29 mouse cellular contexts compared by ENCODE assay signal in genomic region chr13:41645483-41645859, GRCm38 (mm10). TPM values are rescaled to one million over a fixed set of nuclear protein-coding genes. Genes with fewer than 3 reads are reported as not detected.
DNase-seq lines count a peak whose midpoint lies in the region; ATAC-seq and TF ChIP-seq lines count a peak whose summit lies in the region.
"Had no signal": no experiment of that assay in that cellular context is flagged by ENCODE, and none has a peak within 500 bp of the region (broad histone marks: within the 10 kb centered on the region; RNA-seq: fewer than 3 reads in every experiment).

No protein-coding gene starts in this region.

- no peaks in the 10 kb centered on the region for H3K9me3 ChIP-seq in forebrain, embryonic 14.5 days (replicated peaks; ENCODE audit: control insufficient read depth, low read length)
- H3K9me3 ChIP-seq in forebrain, embryonic 13.5 days (replicated peaks), result no peaks in the 10 kb centered on the region
- H3K9me3 ChIP-seq in heart, embryonic 16.5 days (replicated peaks; ENCODE audit: control insufficient read depth, low read length), result no peaks in the 10 kb centered on the region
- no peaks in the 10 kb centered on the region for H3K9me3 ChIP-seq in lung, postnatal 0 days (ENCODE audit: low read length)
- H3K9me3 ChIP-seq in stomach, postnatal 0 days (ENCODE audit: control insufficient read depth, low read length), result no peaks in the 10 kb centered on the region
- H3K9me3 ChIP-seq: embryonic facial prominence, embryonic 13.5 days; forebrain, embryonic 12.5 days; intestine, embryonic 15.5 days; liver, embryonic 13.5 days; megakaryocyte, embryonic 14.5 days had no signal

- intact Hi-C loops in heart, postnatal 36 days (cut with DNase I), result loop anchor here (10.0 kb wide), 1 partner anchor 499 kb away; no protein-coding TSS in a partner anchor

- no peak overlapping the region for H3K27ac ChIP-seq in forebrain, embryonic 14.5 days (ENCODE audit: low read depth, low read length)
- no peak overlapping the region for H3K27ac ChIP-seq in forebrain, embryonic 13.5 days
- H3K27ac ChIP-seq in heart, embryonic 16.5 days (ENCODE audit: low read length), result peak overlapping the region; percentile 97; the same call in 1 of the 2 replicates
- H3K27ac ChIP-seq in lung, postnatal 0 days (ENCODE audit: low read length), result peak overlapping the region; percentile 54; the same call in 1 of the 2 replicates
- 0 out of 2 replicates have a peak overlapping the region, but pooled peaks have one; percentile 25 for H3K27ac ChIP-seq in stomach, postnatal 0 days (replicated peaks)
- H3K27ac ChIP-seq: embryonic facial prominence, embryonic 13.5 days; forebrain, embryonic 12.5 days; intestine, embryonic 15.5 days; left cerebral cortex, adult 2 months; liver, embryonic 13.5 days had no signal

- no peak overlapping the region for H3K4me3 ChIP-seq in forebrain, embryonic 14.5 days (ENCODE audit: low read depth, low read length)
- H3K4me3 ChIP-seq in forebrain, embryonic 13.5 days, result no peak overlapping the region
- H3K4me3 ChIP-seq in heart, embryonic 16.5 days (ENCODE audit: low read length), result no peak overlapping the region
- no peak overlapping the region for H3K4me3 ChIP-seq in lung, postnatal 0 days (ENCODE audit: low read depth, low read length)
- no peak overlapping the region for H3K4me3 ChIP-seq in stomach, postnatal 0 days (ENCODE audit: low read depth, low read length)
- H3K4me3 ChIP-seq: embryonic facial prominence, embryonic 13.5 days; erythroblast, embryonic 14.5 days; forebrain, embryonic 12.5 days; gastrocnemius, adult 2 months; intestine, embryonic 15.5 days; left cerebral cortex, adult 2 months; liver, embryonic 13.5 days; megakaryocyte, embryonic 14.5 days had no signal

- no peaks in the 10 kb centered on the region for H3K27me3 ChIP-seq in forebrain, embryonic 14.5 days (replicated peaks; ENCODE audit: control insufficient read depth, insufficient read depth, low read length)
- no peaks in the 10 kb centered on the region for H3K27me3 ChIP-seq in forebrain, embryonic 13.5 days
- no peaks in the 10 kb centered on the region for H3K27me3 ChIP-seq in heart, embryonic 16.5 days (ENCODE audit: control insufficient read depth, insufficient read depth, low read length)
- H3K27me3 ChIP-seq in lung, postnatal 0 days (replicated peaks; ENCODE audit: insufficient read depth, low read length), result no peaks in the 10 kb centered on the region
- H3K27me3 ChIP-seq in stomach, postnatal 0 days (ENCODE audit: control insufficient read depth, insufficient read depth, low read length), result no peaks in the 10 kb centered on the region
- H3K27me3 ChIP-seq: embryonic facial prominence, embryonic 13.5 days; forebrain, embryonic 12.5 days; intestine, embryonic 15.5 days; liver, embryonic 13.5 days had no signal

- TF ChIP-seq CTCF in lung, postnatal 0 days (IDR thresholded peaks at IDR 0.05), result no peak
- TF ChIP-seq CTCF in stomach, postnatal 0 days (IDR thresholded peaks at IDR 0.05; ENCODE audit: low read depth), result no peak

- DNase-seq in forebrain, embryonic 14.5 days (ENCODE audit: low spot score), result peak; percentile 16
- DNase-seq in heart, postnatal 36 days, result no peak
- DNase-seq in lung, postnatal 0 days (ENCODE audit: low spot score), result no peak
- DNase-seq in lung, adult 18-20 months, result no peak
- no peak for DNase-seq in stomach, postnatal 0 days (ENCODE audit: low spot score)
- DNase-seq: adrenal gland, adult 8-10 months; cerebellum, adult 18-20 months; cerebellum, postnatal 36 days; embryo, embryonic 11 days; gastrocnemius, adult 2 months; heart, postnatal 14 days; kidney, adult 8-10 months; kidney, postnatal 10 days; liver, embryonic 13.5 days; lung, postnatal 36 days; right cerebral cortex, postnatal 25 days; spleen, adult 18-20 months; thymus, adult 18-20 months; thymus, postnatal 36 days had no signal

- TF ChIP-seq EP300 in lung, postnatal 0 days (IDR thresholded peaks at IDR 0.05), result no peak
- no peak for TF ChIP-seq EP300 in stomach, postnatal 0 days (optimal IDR thresholded peaks at IDR 0.05)

- no peak overlapping the region for H3K9ac ChIP-seq in forebrain, embryonic 14.5 days (ENCODE audit: low read length)
- H3K9ac ChIP-seq in forebrain, embryonic 13.5 days, result no peak overlapping the region
- H3K9ac ChIP-seq in heart, embryonic 16.5 days (ENCODE audit: low read length), result no peak overlapping the region
- no peak overlapping the region for H3K9ac ChIP-seq in lung, postnatal 0 days (replicated peaks; ENCODE audit: low read depth)
- H3K9ac ChIP-seq in stomach, postnatal 0 days (ENCODE audit: low read length), result no peak overlapping the region
- H3K9ac ChIP-seq: embryonic facial prominence, embryonic 13.5 days; forebrain, embryonic 12.5 days; intestine, embryonic 15.5 days; liver, embryonic 13.5 days had no signal

- no peaks in the 10 kb centered on the region for H3K36me3 ChIP-seq in forebrain, embryonic 14.5 days (ENCODE audit: control insufficient read depth, insufficient read depth, low read length)
- no peaks in the 10 kb centered on the region for H3K36me3 ChIP-seq in forebrain, embryonic 13.5 days (ENCODE audit: poor library complexity, severe bottlenecking)
- no peaks in the 10 kb centered on the region for H3K36me3 ChIP-seq in heart, embryonic 16.5 days (ENCODE audit: control insufficient read depth, insufficient read depth)
- H3K36me3 ChIP-seq in lung, postnatal 0 days (ENCODE audit: insufficient read depth, low read length), result no peaks in the 10 kb centered on the region
- H3K36me3 ChIP-seq in stomach, postnatal 0 days (ENCODE audit: control insufficient read depth, insufficient read depth, low read length), result no peaks in the 10 kb centered on the region
- H3K36me3 ChIP-seq: embryonic facial prominence, embryonic 13.5 days; forebrain, embryonic 12.5 days; intestine, embryonic 15.5 days; liver, embryonic 13.5 days had no signal

- no peak overlapping the region for H3K4me2 ChIP-seq in forebrain, embryonic 14.5 days (ENCODE audit: low read length)
- no peak overlapping the region for H3K4me2 ChIP-seq in forebrain, embryonic 13.5 days
- no peak overlapping the region for H3K4me2 ChIP-seq in heart, embryonic 16.5 days (ENCODE audit: low read depth, low read length)
- H3K4me2 ChIP-seq in lung, postnatal 0 days (replicated peaks; ENCODE audit: low read depth, low read length), result no peak overlapping the region
- H3K4me2 ChIP-seq in stomach, postnatal 0 days (replicated peaks; ENCODE audit: low read depth), result no peak overlapping the region
- H3K4me2 ChIP-seq: embryonic facial prominence, embryonic 13.5 days; forebrain, embryonic 12.5 days; intestine, embryonic 15.5 days; liver, embryonic 13.5 days had no signal

- ATAC-seq in forebrain, embryonic 14.5 days, result no peak
- ATAC-seq in forebrain, embryonic 13.5 days, result no peak
- no peak for ATAC-seq in heart, embryonic 16.5 days (replicated peaks; ENCODE audit: extremely low read depth, insufficient read depth, low FRiP score)
- no peak for ATAC-seq in lung, postnatal 0 days
- no peak for ATAC-seq in stomach, postnatal 0 days (ENCODE audit: low FRiP score, low TSS enrichment)
- ATAC-seq: activated CD4-positive, CD25-positive, alpha-beta regulatory T cell, adult 4 months; hindbrain, embryonic 16.5 days had no signal

- WGBS in forebrain, embryonic 14.5 days, result 79% methylated on average over 5 of the region's 5 CpGs
- 73% methylated on average over 5 of the region's 5 CpGs for whole genome bisulfite sequencing in forebrain, embryonic 13.5 days
- WGBS in heart, embryonic 16.5 days, result 47% methylated on average over 5 of the region's 5 CpGs
- WGBS in lung, postnatal 0 days, result 61% methylated on average over 5 of the region's 5 CpGs
- 74% methylated on average over 5 of the region's 5 CpGs for WGBS in stomach, postnatal 0 days

- H3K4me1 ChIP-seq in forebrain, embryonic 14.5 days (ENCODE audit: control insufficient read depth, insufficient read depth, low read length), result peaks cover 6% of the 10 kb centered on the region
- H3K4me1 ChIP-seq in forebrain, embryonic 13.5 days, result peaks cover 13% of the 10 kb centered on the region
- peaks cover 22% of the 10 kb centered on the region for H3K4me1 ChIP-seq in heart, embryonic 16.5 days (ENCODE audit: control insufficient read depth, insufficient read depth, low read length)
- H3K4me1 ChIP-seq in lung, postnatal 0 days (ENCODE audit: insufficient read depth, low read depth, low read length), result peaks cover 7% of the 10 kb centered on the region; the same call in 1 of the 2 replicates
- no peaks in the 10 kb centered on the region for H3K4me1 ChIP-seq in stomach, postnatal 0 days (replicated peaks; ENCODE audit: control insufficient read depth, insufficient read depth)
- H3K4me1 ChIP-seq: liver, embryonic 13.5 days had no signal

RNA-seq across cellular contexts. Expression of gene Tmem170b, which starts 39.8 kb away (rescaled TPM):
- polyA plus RNA-seq in forebrain, embryonic 14.5 days (2014; fragmentation: Nextera tagmentation; extraction: Ambion mirVana), result 32.5 and 46.3 TPM in 2 replicates
- 28.0 and 31.1 TPM in 2 replicates for polyA plus RNA-seq in forebrain, embryonic 13.5 days (2015; fragmentation: Nextera tagmentation; extraction: Ambion mirVana)
- polyA plus RNA-seq in heart, embryonic 16.5 days (2015; fragmentation: Nextera tagmentation; extraction: Ambion mirVana), result 12.1 and 12.3 TPM in 2 replicates
- 10 to 100 TPM; 21.7 to 24.2 TPM for total RNA-seq in heart, postnatal 36 days (2021)
- 11.6 and 12.1 TPM in 2 replicates for polyA plus RNA-seq in lung, postnatal 0 days (2015; fragmentation: Nextera tagmentation; extraction: Ambion mirVana)
- polyA plus RNA-seq in stomach, postnatal 0 days (2015; fragmentation: Nextera tagmentation; extraction: Ambion mirVana), result 4.6 and 4.9 TPM in 2 replicates

Comparison
In these comparisons a context has a peak if more than half of its experiments do, and no peak if none do; other contexts are left out.
1. H3K27ac ChIP-seq: peak in heart, embryonic 16.5 days (single experiment), lung, postnatal 0 days (single experiment) and stomach, postnatal 0 days (single experiment); none in forebrain, embryonic 14.5 days (single experiment) and forebrain, embryonic 13.5 days (single experiment).